Mouse (Mus musculus): ENCODE measurements around the gene Slc22a15. TPM values are rescaled to one million over a fixed set of nuclear protein-coding genes. Genes with fewer than 3 reads are reported as not detected.

The Slc22a15 gene
- polyA plus RNA-seq, 2 experiments from 2014 or later = 5.2 to 8.1 TPM

- ATAC-seq = no peak
These were observed 116.6 kb downstream of the Slc22a15 start for GRCm38 (mm10) chr3:101807646-101808045.

- ATAC-seq = no peak
These were observed 117.3 kb downstream of the Slc22a15 start for GRCm38 (mm10) chr3:101806941-101807340.

GRCm38 (mm10) chr3:101806149-101806548 is 118.1 kb downstream of the Slc22a15 start:
- peak; percentile 83 for ATAC-seq

Other genes with a start within 250 kb of the Slc22a15 start
- not detected for gene Mab21l3, start 75.5 kb downstream of the Slc22a15 start, polyA plus RNA-seq (2017; shearing (Covaris generic))
- not detected for gene Nhlh2, start 85.6 kb upstream of the Slc22a15 start, polyA plus RNA-seq (2017; shearing (Covaris generic))
- gene Casq2, start 162.0 kb upstream of the Slc22a15 start, polyA plus RNA-seq (2017; shearing (Covaris generic)) = not detected

Data from CD4-positive, CD25-positive, alpha-beta regulatory T cell, adult 4 months (primary cell).